Comparison of ENCODE assay signal across 22 mouse cellular contexts in the genomic region with DNA sequence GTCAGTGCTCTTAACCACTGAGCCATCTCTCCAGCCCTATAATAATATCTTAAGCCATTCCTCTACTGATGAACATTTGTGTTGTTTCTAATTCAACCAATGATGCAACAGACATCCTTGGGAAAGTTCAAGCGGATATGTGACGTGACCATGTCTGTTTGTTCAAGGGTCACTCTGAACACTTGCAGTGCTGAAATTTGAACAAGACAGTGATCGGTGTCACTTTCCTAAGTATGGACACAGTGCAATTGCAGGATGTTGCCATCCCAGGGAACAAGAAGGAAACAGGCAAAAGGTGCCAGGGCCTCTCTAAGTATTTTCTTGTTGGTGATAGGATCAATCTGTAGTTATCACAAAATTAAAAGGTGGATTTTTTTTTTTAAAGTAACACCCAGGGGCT. TPM values are rescaled to one million over a fixed set of nuclear protein-coding genes. Genes with fewer than 3 reads are reported as not detected.
DNase-seq lines count a peak whose midpoint lies in the region; ATAC-seq and TF ChIP-seq lines count a peak whose summit lies in the region.
"Had no signal": no experiment of that assay in that cellular context is flagged by ENCODE, and none has a peak within 500 bp of the region (broad histone marks: within the 10 kb centered on the region; RNA-seq: fewer than 3 reads in every experiment).

No protein-coding gene starts in this region.

- no peaks in the 10 kb centered on the region for H3K9me3 ChIP-seq in liver, postnatal 0 days (ENCODE audit: low read length)
- no peaks in the 10 kb centered on the region for H3K9me3 ChIP-seq in liver, embryonic 11.5 days (ENCODE audit: control insufficient read depth, low read length)
- H3K9me3 ChIP-seq in midbrain, embryonic 10.5 days (replicated peaks) = no peaks in the 10 kb centered on the region
- H3K9me3 ChIP-seq: G1E had no signal

- TF ChIP-seq EP300 in liver, postnatal 0 days (IDR thresholded peaks at IDR 0.05; ENCODE audit: low read depth) = no peak

- H3K4me2 ChIP-seq in liver, postnatal 0 days (ENCODE audit: low read depth, low read length) = no peak overlapping the region
- H3K4me2 ChIP-seq in liver, embryonic 11.5 days = no peak overlapping the region

- no peak overlapping the region for H3K9ac ChIP-seq in liver, adult 2 months (ENCODE audit: low read depth, low read length)
- H3K9ac ChIP-seq in liver, postnatal 0 days (replicated peaks) = no peak overlapping the region
- no peak overlapping the region for H3K9ac ChIP-seq in liver, embryonic 11.5 days (ENCODE audit: low read depth, low read length)

- DNase-seq in liver, adult 2 months (ENCODE audit: extremely low read depth, low read depth, low spot score) = peak; percentile 83
- DNase-seq in liver (no peak), adipocyte (ENCODE audit: low spot score) (peak; percentile 78)
- no peak for DNase-seq in liver, postnatal 0 days
- DNase-seq in liver, embryonic 11.5 days (ENCODE audit: low spot score) = no peak
- DNase-seq in midbrain, embryonic 10.5 days (ENCODE audit: low spot score) = no peak
- DNase-seq: adrenal gland, adult 2 months; adrenal gland, adult 8-10 months; adrenal gland, postnatal 10 days; adrenal gland, postnatal 14 days; adrenal gland, postnatal 25 days; adrenal gland, postnatal 36 days; B cell, adult 2 months; cerebellum, adult 11 months; cerebellum, adult 11-12 months; cerebellum, adult 18-20 months; cerebellum, adult 2 months had no signal

- ATAC-seq in liver, postnatal 0 days = peak; percentile 68
- ATAC-seq in liver, embryonic 11.5 days (replicated peaks; ENCODE audit: low FRiP score) = no peak
- ATAC-seq: activated CD4-positive, CD25-positive, alpha-beta regulatory T cell, adult 4 months; CD4-positive, CD25-positive, alpha-beta regulatory T cell, adult 4 months; Patski had no signal

- peaks cover 10% of the 10 kb centered on the region; the same call in 1 of the 2 replicates for H3K4me1 ChIP-seq in liver, adult 2 months (ENCODE audit: control insufficient read depth, insufficient read depth, low read length)
- peaks cover 3% of the 10 kb centered on the region; the same call in 1 of the 2 replicates for H3K4me1 ChIP-seq in liver, postnatal 0 days (ENCODE audit: insufficient read depth)
- no peaks in the 10 kb centered on the region; the same call in 1 of the 2 replicates for H3K4me1 ChIP-seq in liver, embryonic 11.5 days (replicated peaks; ENCODE audit: control insufficient read depth, insufficient read depth, low read length)
- no peaks in the 10 kb centered on the region for H3K4me1 ChIP-seq in midbrain, embryonic 10.5 days

- no peaks in the 10 kb centered on the region for H3K36me3 ChIP-seq in liver, adult 2 months (ENCODE audit: control insufficient read depth, insufficient read depth, low read length)
- no peaks in the 10 kb centered on the region for H3K36me3 ChIP-seq in liver, postnatal 0 days (replicated peaks; ENCODE audit: insufficient read depth, low read length)
- no peaks in the 10 kb centered on the region for H3K36me3 ChIP-seq in liver, embryonic 11.5 days (ENCODE audit: control insufficient read depth, insufficient read depth, low read length)
- H3K36me3 ChIP-seq in midbrain, embryonic 10.5 days = no peaks in the 10 kb centered on the region
- H3K36me3 ChIP-seq: G1E had no signal

- TF ChIP-seq POLR2A in liver, adult 2 months (IDR thresholded peaks at IDR 0.05; ENCODE audit: extremely low read depth, insufficient read depth, low read length) = no peak

- no peak for TF ChIP-seq CTCF in liver, adult 2 months (IDR thresholded peaks at IDR 0.05; ENCODE audit: low read depth, low read length)
- no peak for TF ChIP-seq CTCF in liver, postnatal 0 days (IDR thresholded peaks at IDR 0.05; ENCODE audit: low read depth)

- 30% methylated on average over 3 of the region's 3 CpGs for WGBS in liver, adult 2 months
- WGBS in liver, postnatal 0 days (ENCODE audit: insufficient replicate concordance) = 61% methylated on average over 3 of the region's 3 CpGs
- WGBS in liver, embryonic 11.5 days = 91% methylated on average over 3 of the region's 3 CpGs
- WGBS in midbrain, embryonic 10.5 days = 97% methylated on average over 3 of the region's 3 CpGs

- peak overlapping the region; percentile 37; the same call in 1 of the 2 replicates for H3K27ac ChIP-seq in liver, adult 2 months (replicated peaks; ENCODE audit: insufficient read depth, low read depth, low read length)
- peak overlapping the region; percentile 9; the same call in 1 of the 2 replicates for H3K27ac ChIP-seq in liver, postnatal 0 days (ENCODE audit: low read depth)
- no peak overlapping the region for H3K27ac ChIP-seq in liver, embryonic 11.5 days (ENCODE audit: low read depth, low read length)
- H3K27ac ChIP-seq in midbrain, embryonic 10.5 days (replicated peaks) = no peak overlapping the region

- no peak overlapping the region for H3K4me3 ChIP-seq in liver, adult 2 months (ENCODE audit: insufficient read depth, low read depth, low read length)
- H3K4me3 ChIP-seq in liver, postnatal 0 days (ENCODE audit: low read depth, low read length) = no peak overlapping the region
- no peak overlapping the region for H3K4me3 ChIP-seq in liver, embryonic 11.5 days (ENCODE audit: low read depth, low read length)
- H3K4me3 ChIP-seq in midbrain, embryonic 10.5 days = no peak overlapping the region

- H3K79me2 ChIP-seq in liver, adult 2 months (ENCODE audit: control insufficient read depth, insufficient read depth, low read length) = no peaks in the 10 kb centered on the region

- no peaks in the 10 kb centered on the region for H3K27me3 ChIP-seq in liver, adult 2 months (ENCODE audit: control insufficient read depth, insufficient read depth, low read length)
- no peaks in the 10 kb centered on the region for H3K27me3 ChIP-seq in liver, postnatal 0 days (ENCODE audit: insufficient read depth, low read length)
- H3K27me3 ChIP-seq in liver, embryonic 11.5 days (replicated peaks; ENCODE audit: control insufficient read depth, insufficient read depth, low read length) = no peaks in the 10 kb centered on the region
- no peaks in the 10 kb centered on the region for H3K27me3 ChIP-seq in midbrain, embryonic 10.5 days (ENCODE audit: low read depth, poor library complexity, severe bottlenecking)
- H3K27me3 ChIP-seq: CH12.LX, Patski had no signal

RNA-seq across cellular contexts. Expression of a gene that starts 50.1 kb away (rescaled TPM):
- total RNA-seq in liver, adult 2 months (2014; rRNA removed) = 1.7 and 4.4 TPM in 2 replicates
- 4.9 and 6.3 TPM in 2 replicates for polyA plus RNA-seq in liver, adult 2 months (2012; rRNA removed)
- polyA plus RNA-seq in liver, postnatal 0 days (2015; fragmentation: Nextera tagmentation; extraction: Ambion mirVana) = 10.1 and 10.4 TPM in 2 replicates
- 27.0 and 29.5 TPM in 2 replicates for polyA plus RNA-seq in liver, embryonic 11.5 days (2014; fragmentation: Nextera tagmentation; extraction: Ambion mirVana)
- polyA plus RNA-seq in midbrain, embryonic 10.5 days (2016; fragmentation: Nextera tagmentation; extraction: Ambion mirVana) = 11.8 TPM in 2 replicates

Comparison
In these comparisons a context has a peak if more than half of its experiments do, and no peak if none do; other contexts are left out.
1. DNase-seq: peak in liver, adult 2 months (single experiment) and adipocyte (single experiment); none in liver (single experiment), liver, postnatal 0 days (single experiment), liver, embryonic 11.5 days (single experiment) and midbrain, embryonic 10.5 days (single experiment).
2. H3K27ac ChIP-seq: peak in liver, adult 2 months (single experiment) and liver, postnatal 0 days (single experiment); none in liver, embryonic 11.5 days (single experiment) and midbrain, embryonic 10.5 days (single experiment).